Mouse (Mus musculus): Measurements from ENCODE around the gene Gjc1.

GRCm38 (mm10) chr11:102753591-102754324 is 65.7 kb downstream of the Gjc1 start:
- TF ChIP-seq CTCF (IDR thresholded peaks at IDR 0.05; ENCODE audit: low read depth, low read length) (no peak), GATA1 (IDR thresholded peaks at IDR 0.05; ENCODE audit: borderline replicate concordance, low read length) (no peak), TAL1 (conservative IDR thresholded peaks at IDR 0.05; ENCODE audit: low read depth, low read length) (no peak)

All from G1E (cell line).